Mouse (Mus musculus) cerebellum, adult 9-10 months (tissue): ENCODE measurements at regions not wholly inside any gene's neighbourhood (a gene's known extent, or its start where the extent isn't known, plus 50 kb on each side); places are given as distances from the start of the nearest gene placed in this dataset.

Experiments
- DNase-seq: peaks from one replicate; pipeline ENCODE4 v3.0.0; 2022

GRCm38 (mm10) chr4:153542631-153543031 is 60.0 kb upstream of the Ajap1 start:
- DNase-seq: no peak

- DNase-seq: no peak
Observed at GRCm38 (mm10) chr4:153543900-153544648, 61.5 kb upstream of the Ajap1 start.

- DNase-seq: no peak
Observed at GRCm38 (mm10) chr4:153546709-153547108, 64.1 kb upstream of the Ajap1 start.

GRCm38 (mm10) chr4:153547111-153547510 is 64.5 kb upstream of the Ajap1 start:
- no peak for DNase-seq

- DNase-seq: no peak
Observed at GRCm38 (mm10) chr4:153547871-153548270, 65.3 kb upstream of the Ajap1 start.

DNA sequence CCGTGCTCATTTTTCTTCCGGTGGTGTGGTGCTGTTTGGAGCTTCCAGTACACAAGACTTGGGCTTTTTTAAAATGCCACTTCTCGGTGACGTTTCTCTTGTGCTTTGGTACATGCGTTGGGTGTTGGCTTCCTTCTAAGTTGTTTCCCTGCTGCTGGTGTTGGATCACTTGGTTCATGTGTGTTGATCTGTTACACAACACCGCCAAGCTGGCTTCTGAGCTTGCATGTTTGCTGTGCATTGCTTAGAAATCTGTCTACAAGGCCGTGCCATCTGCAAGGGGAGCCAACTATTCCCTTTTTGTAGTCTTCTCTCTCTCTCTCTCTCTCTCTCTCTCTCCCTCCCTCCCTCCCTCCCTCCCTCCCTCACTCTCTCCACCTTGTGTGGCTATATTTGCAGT is 68.7 kb upstream of the Ajap1 start:
- no peak for DNase-seq

- no peak for DNase-seq
Observed at GRCm38 (mm10) chr4:153552483-153552882, 69.9 kb upstream of the Ajap1 start.

DNA sequence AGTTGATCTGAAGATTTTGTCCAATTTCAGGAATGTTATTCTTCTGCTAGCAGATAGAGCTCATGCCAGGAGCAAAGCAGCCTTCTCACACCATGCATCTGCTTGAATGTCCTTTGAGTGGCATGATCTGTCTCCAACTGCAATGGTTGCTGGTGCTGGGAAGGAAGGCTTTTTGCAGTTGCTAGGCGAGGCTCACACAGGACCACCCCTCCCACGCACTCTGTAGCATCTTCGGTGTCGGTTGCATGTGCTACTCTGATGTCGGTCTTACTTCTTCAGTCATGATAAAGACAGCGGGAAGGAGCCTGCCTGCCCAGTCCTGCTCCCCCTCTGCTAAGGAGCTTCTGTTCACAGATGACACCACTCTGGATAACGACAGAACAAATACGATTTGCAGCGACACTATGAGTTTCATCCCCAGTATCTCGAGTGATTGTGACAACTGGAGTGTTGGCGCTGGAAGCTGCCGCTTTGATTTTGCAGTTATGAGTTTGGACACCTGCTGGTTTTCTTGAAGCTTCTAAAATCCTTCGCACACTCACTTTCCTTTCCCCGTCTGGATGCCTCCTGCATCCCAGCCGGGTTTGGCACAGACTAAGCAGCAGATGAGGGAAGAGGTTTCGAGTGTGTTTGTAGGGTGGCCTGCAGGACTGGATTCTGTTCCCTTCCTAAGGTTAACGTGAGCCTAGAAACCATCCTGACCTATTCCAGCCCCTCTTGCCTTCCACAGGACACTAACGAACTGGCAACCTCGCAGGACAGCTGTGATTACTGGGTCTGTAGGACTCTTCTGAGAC is 75.4 kb upstream of the Ajap1 start:
- no peak for DNase-seq

DNA sequence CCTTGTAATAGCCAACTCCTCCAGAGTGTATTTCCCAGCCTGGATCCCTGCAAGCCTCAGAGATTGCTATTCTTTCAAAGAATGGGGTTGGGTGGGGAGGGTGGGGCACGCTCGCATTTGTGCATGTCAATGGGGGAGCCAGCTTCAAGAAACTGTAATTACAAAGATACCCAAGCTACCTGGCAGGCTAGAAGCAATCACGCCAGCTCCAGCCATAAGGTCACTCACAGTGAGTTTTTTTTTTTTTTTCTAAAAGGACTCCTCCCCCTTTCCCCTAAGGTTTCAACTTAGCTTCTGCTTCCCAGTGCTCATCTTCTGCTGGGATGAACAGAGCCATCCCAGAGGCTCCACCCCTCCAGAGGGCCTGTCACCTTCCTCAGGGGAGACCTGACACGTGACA is 77.0 kb upstream of the Ajap1 start:
- no peak for DNase-seq

DNA sequence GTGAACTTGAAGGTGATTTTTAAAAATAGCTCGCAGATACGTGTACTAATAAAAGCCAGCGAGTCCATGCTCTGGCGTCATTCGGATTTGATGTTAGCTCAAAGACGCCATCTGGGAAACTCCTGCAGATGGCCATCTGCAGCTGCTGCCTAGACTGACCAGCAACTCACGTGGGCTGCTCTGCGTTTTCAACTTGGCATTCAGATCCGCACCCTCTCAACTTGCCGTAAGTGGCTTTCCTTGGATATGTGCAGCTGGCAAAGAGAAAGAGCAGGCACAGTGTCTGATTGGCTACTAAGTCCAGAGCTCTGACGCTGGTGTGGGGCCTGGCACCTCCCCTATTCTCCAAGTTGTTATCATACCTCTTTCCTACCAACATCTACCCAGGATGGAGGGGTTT is 77.6 kb upstream of the Ajap1 start:
- no peak for DNase-seq

DNA sequence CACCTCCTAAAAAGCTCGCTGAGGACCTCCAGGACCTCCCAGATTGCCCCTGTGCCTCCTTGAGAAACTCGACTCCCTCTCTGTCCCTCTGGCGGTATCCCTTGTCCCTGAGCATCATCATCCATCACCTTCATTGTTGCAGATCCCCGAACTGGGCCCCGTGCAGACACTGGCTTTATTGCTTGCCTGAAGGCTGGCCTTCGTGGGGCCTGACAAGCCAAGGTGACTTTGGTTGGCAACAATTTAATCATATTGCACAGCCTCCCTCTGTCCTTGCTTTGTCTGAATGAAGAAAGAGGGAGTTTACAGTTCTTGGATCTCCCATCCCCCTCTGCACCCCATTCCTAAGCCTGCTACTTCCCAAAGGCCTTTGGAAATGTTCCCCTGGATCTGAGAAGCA is 78.3 kb upstream of the Ajap1 start:
- no peak for DNase-seq

DNA sequence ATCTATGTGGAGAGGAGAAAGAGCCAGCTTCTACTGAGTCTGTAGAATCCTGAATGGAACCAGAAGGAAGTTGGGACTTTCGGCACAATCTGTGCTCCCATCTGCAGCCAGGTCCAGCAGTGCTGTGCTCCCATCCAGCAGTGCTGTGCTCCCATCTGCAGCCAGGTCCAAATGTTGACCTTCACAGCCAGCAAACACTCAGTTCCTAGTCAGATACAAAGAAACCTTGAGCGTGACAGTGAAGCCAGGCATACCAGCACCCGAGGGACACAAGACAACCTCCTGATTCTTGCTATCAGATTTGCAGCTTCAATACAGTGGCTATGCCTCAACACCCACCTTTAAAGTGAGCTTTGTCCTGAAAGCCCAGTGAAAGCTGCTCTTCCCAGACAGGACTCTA is 79.4 kb upstream of the Ajap1 start:
- no peak for DNase-seq

- no peak for DNase-seq
Observed at GRCm38 (mm10) chr4:153567329-153567973, 84.8 kb upstream of the Ajap1 start.

DNA sequence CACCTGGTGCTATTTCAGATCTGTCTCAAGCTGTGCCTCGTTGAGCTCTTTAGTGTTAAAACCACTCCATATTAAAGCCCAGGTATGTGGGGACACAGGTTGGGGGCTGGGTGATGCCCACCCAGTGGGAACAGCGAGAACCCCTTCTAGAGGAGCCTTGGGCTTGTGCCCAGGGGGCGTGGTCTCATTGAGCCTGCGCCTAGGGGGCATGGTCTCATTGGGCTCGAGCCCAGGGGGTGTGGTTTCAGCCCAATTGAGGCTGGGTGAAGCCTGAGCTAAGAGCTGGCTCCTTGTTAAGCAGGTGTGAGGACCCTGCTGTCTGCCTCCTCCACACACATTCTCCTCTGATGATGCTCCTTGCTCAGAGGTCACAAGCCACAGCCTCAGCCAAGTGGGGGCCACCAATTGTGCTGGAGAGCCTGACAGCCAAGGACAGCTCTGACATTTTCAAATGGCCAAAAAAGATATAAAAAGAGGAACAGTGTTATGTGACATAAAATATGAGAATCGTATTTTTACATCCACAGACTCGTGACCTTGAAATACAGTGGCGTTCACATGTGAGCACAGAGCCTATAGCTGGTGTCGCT is 90.7 kb upstream of the Ajap1 start:
- DNase-seq: no peak

DNA sequence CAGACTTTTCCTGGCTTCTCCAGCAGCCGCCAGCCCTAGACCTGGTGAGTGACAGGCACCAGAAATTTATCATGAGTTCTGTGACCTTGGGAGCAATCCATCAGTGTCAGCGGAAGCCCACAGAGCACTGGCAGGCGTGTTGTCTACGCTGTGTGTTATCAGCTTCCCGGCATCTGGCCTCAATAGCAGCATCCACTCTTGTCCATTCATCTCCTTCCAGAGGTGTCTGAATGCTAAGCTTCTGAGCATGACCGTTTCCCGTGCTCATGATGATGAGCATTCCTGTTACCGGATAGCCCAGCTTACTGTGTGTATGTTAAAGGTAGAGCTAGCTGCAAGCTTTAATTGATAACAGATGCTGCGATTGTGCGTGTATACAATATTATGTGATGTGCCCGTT is 110.7 kb upstream of the Ajap1 start:
- DNase-seq: no peak

GRCm38 (mm10) chr4:153599794-153600370 is 117.3 kb upstream of the Ajap1 start:
- no peak for DNase-seq

DNA sequence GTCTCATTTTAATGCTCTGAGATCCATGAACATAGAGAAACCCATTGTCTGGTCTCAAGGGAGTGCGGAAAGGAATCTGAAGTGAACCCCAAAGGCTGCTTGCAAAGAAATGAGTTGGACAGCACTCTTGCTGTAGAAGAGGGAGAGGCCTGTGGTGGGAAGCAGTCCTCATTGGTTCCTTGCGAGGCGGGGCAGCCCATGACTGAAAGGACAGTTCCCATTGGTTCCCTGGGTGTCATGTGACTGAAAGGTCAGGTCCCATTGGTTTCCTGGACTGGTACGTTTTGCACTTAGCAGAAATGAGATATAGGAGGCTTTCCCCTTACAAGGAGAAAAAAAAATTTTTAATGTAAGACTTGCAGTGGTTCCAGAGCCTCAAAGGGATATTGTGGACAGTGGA is 119.9 kb upstream of the Ajap1 start:
- DNase-seq: no peak

GRCm38 (mm10) chr4:153603056-153603840 is 120.6 kb upstream of the Ajap1 start:
- no peak for DNase-seq

- peak; percentile 13 for DNase-seq
Observed at GRCm38 (mm10) chr4:153603936-153604335, 121.3 kb upstream of the Ajap1 start.

- peak; percentile 40 for DNase-seq
Observed at GRCm38 (mm10) chr4:153604695-153605485, 122.3 kb upstream of the Ajap1 start.

- no peak for DNase-seq
Observed at GRCm38 (mm10) chr4:153616058-153616457, 133.4 kb upstream of the Ajap1 start.
